Mouse (Mus musculus) activated CD4-positive, CD25-positive, alpha-beta regulatory T cell, adult 4 months (primary cell): ENCODE measurements at regions not wholly inside any gene's neighbourhood (a gene's known extent, or its start where the extent isn't known, plus 50 kb on each side); places are given as distances from the start of the nearest gene placed in this dataset.

Experiments used
- ATAC-seq: one replicate; pipeline ENCODE4 v1.8.0; 2017

GRCm38 (mm10) chr13:41694749-41695419 lies 89.2 kb downstream of the Tmem170b start:
- ATAC-seq, result no peak

- ATAC-seq, result no peak
Measured at GRCm38 (mm10) chr13:41696767-41697445, 91.2 kb downstream of the Tmem170b start.

GRCm38 (mm10) chr13:41701345-41701744 lies 95.6 kb downstream of the Tmem170b start:
- ATAC-seq, result no peak

DNA sequence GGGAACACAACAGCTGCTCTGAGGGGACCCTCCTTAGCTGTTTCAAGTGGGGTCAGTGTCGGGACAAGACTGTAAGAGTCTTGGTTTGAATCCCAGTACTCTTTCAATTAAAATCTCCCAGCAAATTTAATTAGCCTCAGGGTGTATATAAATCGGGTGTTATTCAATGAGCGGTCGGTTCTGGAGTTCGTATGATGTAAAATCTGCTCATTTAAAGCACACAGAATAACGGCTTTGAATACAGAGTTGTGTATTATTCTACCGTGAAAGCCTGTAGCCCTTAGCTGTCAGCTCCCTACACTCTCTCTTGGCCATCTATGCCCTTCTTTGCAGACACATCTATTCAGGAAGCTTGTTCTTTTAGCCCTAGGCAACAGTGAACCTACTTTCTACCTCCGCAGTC lies 96.1 kb downstream of the Tmem170b start:
- ATAC-seq, result no peak

DNA sequence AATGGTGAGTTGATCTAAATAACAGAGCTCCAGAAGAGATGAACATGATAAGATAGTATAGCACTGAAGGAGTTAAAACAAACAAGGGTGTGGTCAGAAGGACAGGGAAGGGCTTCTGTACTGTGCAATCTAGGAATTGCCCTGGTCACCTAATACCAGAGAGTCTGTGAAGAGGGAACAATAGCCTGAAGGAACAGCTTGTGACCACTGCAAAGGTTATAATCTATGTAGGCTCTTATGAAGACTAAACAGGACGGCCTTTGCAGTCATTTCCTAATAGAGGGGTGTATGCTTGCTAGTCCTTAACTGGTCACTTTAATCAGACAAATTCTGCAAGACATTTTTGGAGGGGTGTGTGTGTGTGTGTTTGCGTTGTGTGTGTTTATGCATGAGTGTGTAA lies 97.5 kb downstream of the Tmem170b start:
- no peak for ATAC-seq

DNA sequence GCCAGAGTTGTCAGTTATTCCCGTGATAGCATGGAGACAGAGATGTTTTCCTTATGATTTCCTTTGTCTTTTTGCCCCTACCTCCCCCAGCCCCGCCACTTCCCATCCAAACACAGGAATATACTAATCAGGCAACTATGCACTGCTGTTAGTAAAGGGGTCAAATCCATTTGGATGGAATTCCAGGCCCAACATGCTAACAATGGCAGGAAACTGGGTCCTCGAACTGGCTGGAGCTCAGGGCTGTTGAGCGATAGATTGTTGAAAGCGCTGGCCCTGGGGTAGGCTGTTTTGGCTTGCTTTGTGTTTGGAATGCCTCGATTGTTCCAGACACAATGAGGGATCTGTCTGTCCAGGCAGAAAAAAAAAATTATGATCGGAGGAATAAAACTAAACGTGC lies 97.9 kb downstream of the Tmem170b start:
- no peak for ATAC-seq

DNA sequence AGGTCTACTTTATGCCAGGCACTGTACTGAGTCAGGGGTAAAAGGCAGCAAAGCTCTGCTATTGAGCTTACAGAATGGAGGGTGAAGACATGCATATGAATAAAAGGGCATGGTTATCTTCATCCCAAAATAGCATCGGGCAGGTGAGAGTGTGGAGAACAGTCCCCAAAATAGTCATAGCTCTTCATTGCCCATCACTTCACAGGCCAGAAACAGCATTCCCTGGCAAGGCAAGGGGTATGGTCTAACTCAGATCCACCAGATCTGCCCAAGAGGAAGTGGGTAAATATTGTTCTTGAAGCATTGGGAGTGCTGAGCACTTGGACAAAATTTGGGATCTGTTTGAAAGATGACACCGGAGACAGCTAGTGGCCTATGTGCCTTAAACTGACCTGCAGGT lies 99.1 kb downstream of the Tmem170b start:
- no peak for ATAC-seq

- ATAC-seq, result no peak
Measured at GRCm38 (mm10) chr13:41705636-41706035, 99.9 kb downstream of the Tmem170b start.

- ATAC-seq, result no peak
Measured at GRCm38 (mm10) chr13:41707811-41708210, 102.1 kb downstream of the Tmem170b start.

DNA sequence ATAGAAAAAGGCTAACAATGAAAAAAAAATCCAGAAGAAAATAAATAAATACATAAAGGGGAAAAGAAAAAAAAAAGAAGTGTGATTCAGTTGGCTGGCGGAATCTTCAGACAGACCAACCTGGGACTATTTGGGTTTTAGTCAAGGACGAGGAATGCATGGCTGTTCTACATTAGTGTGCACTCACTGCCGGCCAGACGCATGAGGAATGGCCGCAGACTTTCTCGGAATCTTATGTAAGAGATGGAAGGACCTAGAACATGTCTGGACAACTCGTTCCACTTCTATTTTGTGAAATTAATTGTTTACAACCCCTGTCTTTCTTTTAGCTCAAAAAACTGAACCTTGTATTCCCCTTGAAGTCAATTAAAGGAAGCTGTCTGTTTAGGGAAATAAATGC lies 103.4 kb downstream of the Tmem170b start:
- ATAC-seq, result no peak

DNA sequence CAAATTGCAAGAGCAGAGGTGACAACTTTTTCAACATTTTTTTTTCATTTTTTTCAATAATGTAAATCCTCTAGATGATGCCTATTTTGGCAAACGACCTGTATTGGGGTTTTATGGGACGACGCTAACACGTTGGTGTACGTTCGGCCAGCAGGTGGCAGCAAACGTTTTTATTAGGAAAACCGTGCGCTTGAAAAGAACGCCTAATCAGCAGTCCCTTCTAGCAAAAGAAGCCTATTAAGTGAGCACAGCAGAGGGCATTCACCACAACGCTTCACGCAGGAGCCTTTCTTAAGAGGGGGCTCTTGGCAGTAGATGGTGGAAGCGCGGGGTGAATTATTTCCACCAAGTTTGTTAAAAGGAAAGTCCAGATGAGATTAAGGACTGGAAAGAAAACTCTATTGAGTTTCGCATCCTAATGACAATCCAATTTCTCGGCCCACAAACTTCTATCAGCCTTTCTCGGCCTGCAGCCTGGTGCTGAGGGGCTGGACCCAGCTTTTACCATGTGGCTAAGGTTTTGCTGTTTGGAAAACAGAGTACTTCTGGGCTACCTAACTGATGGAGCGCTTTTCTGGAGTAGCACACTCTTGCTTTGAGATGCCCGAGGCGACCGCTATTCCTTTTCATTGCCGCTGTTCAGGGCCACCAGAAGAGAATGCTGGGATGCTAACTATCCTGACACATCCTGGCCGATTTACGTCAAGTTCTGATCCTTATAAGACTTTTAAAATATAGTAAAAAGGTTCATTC lies 103.9 kb downstream of the Tmem170b start:
- ATAC-seq, result peak; percentile 36

DNA sequence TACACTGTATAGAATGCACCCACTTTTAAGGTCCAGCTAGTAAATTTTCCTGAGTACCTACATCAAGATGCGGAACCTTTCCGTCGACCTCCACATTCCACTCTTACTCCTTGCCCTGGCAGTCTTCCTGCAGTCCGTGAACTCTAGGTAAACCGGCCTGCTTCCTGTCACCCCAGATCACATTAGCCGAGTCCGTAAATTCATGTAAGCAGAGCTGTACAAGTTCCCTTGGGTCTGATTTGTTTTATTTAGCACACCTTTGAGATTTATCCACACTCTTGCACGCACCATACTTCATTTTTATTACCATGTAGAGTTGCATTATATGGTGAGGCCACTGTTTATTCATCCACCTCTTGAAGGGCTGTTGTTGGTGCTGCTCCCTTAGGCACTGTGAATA lies 106.9 kb downstream of the Tmem170b start:
- no peak for ATAC-seq
